Mouse (Mus musculus): ENCODE data around the gene Fam124a. TPM values are rescaled to one million over a fixed set of nuclear protein-coding genes. Genes with fewer than 3 reads are reported as not detected.
"Not testable (repeated sequence)": the region's sequence is repeated elsewhere in the genome, so short reads cannot be mapped to it uniquely, and the experiment has no call there.

Gene Fam124a
- total RNA-seq (2021) = 1 to 10 TPM; 3.2 to 3.3 TPM
- long read RNA-seq, experiment 1 = 0 reads
- long read RNA-seq, experiment 2, partial matches to known transcripts = 0 of 1 reads
- long read RNA-seq, experiment 2, other reads (novel, unspliced or antisense) = 1 of 1 reads

DNA sequence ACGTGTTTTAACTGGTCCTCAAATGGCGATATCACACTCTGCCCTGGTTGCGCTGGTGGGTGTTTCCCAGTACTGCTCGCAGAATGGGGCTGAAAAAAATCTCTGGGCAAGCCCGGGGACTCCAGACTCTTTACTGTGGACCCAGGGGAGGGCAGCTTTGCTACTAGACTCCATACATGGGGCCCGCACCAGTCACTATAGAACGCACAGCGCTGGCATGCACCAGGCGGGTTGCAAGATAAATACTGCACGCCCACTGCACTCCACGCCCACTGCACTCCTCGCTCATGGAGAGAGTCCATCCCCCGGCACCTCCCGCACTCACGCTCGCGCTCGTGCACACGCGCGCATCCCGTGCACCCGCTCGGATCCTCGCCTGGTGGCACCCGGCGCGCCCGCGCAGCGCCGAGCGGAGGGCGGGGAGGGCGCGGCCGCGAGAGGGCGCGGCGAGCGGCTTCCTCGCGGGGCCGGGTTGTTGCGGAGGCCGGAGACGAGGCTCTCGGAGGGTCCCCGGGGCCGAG lies at the start of gene Fam124a:
Fam124a (plus strand) TSS at position 429 of the 521 bp plus-strand sequence.
- peak; percentile 63 for DNase-seq

DNA sequence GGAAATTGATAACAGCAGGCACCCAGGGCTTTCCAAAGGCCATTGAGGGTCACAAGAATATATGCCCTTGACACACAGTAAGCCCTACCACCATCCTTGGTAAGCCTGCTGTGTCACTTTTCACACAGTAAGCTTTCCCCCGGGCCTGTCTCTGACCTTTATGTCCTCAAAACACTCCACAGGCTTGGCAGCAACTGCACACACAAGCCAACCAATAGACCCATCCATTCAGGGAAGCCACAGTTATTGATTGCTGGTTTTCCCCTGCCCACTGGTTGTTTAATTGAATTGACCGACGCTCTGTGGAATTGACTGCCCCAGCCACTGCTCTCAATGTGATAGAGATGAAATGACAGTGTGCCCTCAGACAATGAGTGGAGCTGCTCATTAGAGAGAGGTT lies 49.3 kb upstream of the Fam124a start:
- no peak for DNase-seq

DNA sequence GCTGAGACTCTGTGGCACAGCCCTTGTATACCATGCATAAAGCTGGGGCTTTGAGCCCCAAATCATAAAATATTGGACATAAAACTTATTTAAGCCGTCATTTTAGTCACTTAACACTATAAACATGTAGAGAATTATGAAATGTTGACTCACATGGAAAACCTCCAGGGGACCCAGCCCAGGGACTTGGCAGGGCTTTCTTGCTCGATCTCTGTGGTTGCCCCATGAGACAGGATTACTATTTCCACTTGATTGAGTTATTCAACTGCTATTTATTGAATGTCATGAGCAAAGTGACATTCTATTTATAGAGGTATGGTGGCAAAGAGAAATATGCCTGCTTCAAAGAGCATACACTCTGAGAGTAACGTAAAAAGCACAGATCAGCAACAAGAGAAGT lies 46.2 kb upstream of the Fam124a start:
- peak; percentile 11 for DNase-seq

DNA sequence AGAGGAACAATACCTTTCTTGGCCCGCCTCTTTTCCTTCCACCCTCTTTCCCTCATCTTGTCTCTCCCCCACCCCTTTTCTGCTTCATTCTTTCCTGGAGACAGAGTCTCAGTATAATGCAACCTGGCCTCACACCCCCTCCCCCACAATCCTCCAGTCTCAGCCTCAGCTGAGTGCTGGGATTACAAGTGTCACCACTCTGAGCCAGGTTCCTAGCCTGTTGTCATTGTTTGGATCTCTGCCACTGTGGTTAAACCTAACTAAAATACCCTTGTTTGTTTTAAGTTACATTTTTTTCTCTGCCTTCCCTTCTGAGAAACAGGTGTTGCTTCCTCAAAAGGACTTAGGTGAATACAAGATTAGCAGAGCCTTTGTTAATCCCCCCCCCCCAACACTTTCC lies 42.7 kb upstream of the Fam124a start:
- DNase-seq = no peak

DNA sequence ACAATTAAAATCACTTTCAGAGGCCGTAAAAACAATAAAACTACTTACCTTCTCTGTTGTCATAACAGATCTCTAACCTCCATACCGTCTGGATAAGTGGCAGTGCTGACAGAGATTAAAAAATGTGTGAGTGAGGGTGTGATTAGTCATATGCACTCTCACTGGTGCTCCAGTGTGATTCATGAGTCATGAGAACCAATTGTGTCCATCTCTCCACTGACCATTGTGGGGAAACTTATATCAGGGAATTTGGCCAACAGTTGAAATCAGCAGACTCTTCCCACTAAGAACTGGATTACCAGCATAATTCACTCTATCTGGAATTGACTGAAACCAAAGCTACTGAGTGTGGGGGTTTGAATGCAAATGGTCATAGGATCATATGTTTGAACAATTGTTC lies 24.6 kb upstream of the Fam124a start:
- no peak for DNase-seq

DNA sequence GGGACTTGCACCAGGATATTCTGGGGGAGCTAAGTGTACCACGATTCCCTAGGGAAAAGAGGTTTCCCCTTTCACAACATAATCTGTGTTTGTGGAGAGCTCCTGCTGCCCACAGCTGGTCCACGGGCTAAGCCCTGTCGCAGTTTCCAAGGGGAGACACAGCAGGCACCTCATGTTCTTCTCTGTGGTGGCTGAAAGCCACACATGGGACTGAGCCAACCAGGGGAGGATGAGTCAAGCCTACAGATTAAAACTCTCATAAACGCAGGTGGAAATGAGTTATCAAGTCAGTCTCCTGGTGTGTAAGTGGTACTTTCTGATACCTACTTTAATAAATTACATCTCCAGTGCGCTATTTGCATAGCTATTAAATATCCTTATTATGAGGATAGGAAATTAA lies 19.4 kb upstream of the Fam124a start:
- no peak for DNase-seq

DNA sequence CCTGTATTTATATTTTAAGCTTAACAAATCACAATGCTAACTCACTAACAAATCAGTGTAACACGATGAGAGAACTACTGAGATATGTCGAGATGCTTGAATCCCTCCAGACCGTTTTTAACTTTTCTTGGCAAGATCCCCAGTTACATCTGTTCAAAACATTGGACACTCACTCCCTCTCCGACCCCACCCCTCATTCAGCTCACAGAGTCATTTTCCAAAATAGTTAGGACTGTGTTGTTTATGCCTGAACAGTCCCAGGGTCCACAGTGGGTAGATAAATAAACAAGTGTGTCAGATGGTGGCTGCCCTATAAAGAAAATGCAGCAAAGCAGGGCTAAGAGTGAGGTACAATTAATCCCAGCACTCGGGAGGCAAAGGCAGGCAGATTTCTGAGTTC lies 18.5 kb upstream of the Fam124a start:
- DNase-seq = no peak

DNA sequence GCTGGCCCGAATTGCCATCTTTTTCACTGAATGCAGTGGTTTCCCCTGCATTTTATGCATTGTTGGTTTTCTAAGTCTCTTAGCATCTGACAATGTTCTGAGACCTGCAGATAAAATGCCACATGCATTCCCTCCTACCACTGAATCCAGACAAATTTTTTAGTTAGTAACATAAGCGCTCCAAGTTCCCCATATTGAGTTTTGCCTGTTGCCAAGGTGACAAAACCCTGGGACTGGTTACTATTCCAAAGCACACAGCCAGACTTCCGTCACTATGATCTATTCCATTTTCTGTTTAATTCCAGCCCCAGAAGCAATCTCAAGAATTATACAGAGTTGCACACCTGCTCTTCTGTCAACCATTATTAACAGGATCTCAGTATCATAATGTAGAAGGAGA lies 15.7 kb upstream of the Fam124a start:
- DNase-seq = no peak

DNA sequence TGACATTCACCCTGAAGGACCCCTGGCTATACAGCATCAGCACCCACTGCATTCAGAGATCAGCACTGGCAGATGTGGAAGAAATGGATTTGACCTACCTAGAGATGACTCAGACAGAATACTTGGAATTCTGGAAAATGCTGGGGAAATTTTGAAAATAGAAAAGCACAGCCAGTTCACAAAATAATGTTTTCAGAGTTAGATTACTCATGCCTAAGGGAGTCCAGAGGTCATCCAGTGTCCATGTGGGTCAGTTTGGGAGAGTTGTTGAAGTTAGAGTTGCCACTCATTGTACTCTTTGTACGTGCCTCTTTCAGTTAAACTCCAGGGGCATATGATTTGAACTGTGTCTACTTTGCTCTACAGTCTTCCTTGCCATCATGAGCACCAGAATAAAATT lies 13.8 kb upstream of the Fam124a start:
- DNase-seq = no peak

DNA sequence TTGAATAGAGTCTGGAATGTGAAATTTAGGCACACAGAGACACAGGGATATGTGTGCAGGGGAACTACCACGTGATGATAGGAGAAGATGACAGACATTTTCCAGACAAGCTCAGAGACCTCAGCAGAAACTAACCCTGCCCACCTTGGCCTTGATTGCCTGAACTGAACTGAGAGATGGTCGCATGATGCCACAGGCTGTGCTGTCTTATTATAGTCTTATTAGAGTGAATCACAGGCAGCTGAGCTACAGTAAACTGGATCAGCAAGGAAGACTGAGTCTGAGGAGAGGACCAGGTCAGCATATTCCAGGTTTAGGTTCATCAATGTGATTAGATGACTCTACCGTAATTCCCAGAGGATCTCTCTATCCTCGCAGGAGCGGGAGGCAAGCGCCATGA lies 9.2 kb upstream of the Fam124a start:
- DNase-seq = no peak

DNA sequence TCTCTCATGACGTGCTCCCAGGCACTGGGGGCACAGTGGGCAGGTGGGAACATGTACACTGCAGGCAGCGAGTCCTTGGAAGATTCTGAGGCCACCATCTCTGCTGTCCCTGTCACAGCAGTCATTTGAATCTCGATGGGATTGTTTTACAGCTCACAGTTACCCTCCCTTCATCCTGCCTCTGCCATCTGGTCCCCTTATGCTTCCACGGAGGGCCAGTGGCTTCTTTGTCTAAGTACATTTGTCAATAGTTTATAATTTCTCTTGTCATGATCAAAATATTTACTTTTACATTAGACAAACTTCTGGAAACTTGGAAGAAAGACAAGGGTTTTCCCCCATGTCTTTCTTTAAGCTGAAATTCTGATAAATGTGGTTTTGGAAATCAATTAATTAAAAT lies 8.8 kb upstream of the Fam124a start:
- DNase-seq = no peak

DNA sequence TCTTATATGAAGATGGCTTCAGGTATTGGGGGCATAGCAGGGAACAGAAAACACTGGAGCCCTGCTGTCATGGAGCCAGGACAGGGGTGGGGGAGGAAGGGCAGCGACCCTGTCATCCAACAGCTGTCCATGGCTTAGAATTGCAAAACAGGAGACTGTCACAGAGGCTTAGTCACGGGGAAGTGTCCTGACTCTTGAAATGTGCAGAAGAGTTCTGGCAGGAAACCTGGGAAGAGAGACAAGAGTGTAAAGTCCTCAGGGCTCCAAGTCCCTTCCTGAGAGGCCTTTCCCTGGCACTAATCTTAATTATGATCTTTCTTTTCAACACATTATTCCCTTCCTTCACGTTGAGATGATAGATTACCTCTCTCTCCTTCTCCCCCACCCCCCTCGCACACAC lies 5.4 kb upstream of the Fam124a start:
- DNase-seq = no peak

DNA sequence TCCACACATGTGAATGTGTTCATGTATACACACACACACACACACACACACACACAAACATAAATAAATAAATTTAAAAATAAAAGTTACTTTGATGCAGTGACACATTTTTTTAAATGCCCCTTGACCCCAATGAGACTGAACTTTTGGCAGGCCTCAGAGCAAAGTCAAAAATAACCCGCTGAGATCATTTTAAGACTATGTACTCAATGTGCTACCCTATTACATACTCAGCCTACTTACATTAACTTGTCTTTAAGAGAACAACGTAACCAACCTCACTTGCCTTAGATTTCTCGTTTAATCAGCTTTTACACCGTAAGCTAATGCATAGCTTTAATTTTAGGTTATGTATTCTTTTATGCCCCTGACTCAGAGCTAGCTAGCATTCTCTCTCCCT lies 2.8 kb upstream of the Fam124a start:
- DNase-seq = no peak

DNA sequence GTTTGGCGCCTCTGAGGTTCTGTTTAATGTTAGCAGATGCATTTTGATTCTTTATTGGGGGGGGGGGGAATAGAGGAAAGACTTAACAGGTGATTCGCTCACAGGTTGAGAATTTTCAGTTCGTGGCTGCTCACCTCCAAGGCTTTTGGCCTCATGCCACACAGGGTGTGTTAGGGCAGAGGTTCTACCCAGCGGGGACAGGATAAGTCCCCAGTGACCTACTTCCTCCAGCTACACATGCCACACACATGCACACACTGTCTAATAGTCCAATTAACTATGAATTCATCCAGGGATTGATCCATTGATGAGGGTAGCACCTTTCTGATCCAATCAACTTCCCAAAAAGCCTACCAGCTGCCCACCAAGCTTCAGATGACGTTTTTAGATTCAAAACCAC lies 1.8 kb upstream of the Fam124a start:
- DNase-seq = no peak

DNA sequence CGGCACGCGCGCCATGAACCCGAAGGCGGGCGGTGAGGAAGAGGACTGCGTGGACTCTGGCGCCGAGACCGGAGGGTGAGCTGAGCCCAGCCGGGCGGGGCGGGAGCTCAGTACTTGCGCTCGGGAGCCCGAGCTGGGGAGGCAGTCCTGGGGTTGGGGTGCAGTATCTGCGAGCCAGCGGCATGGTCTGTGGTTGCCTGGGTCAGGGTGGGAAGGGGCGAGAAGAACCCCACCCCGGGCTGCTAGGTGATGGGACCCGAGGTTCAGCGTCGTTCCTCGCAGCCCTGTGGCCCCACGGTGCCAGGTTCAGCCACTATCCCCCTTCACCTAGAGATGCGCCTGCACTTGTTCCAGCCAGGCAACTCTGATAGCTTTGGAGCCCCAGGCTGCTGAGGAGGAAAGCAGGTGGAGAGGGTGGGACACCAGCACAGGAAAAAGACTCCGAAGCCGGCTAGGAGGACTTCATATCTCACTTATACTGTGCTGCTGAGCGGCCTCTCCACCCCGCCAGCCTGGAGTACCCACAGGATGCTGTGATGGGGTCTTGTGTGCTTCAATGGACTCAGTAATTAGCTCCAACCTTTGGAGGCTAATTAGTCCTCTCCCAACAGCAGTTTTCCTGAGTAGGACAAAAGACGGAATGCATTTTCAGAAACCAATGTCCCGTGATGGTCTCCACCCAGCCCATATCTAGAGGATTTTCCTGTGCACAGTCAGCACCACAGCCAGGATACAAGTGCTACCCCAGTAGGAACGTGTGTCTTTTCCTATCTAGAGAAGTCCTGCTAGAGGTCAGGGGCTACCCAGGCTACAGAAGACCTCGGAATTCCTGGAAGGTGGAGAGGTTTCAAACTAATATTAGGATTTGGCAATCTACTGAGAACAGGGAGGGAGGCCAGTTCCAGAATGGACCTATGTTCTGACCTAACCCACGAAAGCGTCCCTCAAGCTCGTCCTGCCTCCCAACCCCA lies 588 bp downstream of the Fam124a start:
- no peak for DNase-seq

DNA sequence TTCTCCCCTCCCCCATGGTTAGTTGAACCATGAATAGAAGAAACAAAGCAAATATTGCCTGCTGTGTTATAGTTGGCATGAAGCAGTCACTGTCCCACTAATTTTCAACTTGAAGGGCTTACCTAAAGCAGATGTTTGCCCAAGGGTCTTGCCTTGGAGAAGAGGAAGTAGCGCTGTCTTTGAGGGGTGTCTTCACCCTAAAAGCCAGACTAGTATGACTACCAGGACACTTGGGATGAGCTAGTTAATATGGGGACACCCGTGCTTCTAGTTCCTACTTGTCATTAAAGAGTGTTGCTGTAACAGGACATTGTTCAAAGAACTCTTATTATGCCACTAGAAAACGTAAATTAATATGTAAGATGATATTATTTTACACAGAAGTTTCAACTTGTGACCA lies 1.6 kb downstream of the Fam124a start:
- DNase-seq = no peak

DNA sequence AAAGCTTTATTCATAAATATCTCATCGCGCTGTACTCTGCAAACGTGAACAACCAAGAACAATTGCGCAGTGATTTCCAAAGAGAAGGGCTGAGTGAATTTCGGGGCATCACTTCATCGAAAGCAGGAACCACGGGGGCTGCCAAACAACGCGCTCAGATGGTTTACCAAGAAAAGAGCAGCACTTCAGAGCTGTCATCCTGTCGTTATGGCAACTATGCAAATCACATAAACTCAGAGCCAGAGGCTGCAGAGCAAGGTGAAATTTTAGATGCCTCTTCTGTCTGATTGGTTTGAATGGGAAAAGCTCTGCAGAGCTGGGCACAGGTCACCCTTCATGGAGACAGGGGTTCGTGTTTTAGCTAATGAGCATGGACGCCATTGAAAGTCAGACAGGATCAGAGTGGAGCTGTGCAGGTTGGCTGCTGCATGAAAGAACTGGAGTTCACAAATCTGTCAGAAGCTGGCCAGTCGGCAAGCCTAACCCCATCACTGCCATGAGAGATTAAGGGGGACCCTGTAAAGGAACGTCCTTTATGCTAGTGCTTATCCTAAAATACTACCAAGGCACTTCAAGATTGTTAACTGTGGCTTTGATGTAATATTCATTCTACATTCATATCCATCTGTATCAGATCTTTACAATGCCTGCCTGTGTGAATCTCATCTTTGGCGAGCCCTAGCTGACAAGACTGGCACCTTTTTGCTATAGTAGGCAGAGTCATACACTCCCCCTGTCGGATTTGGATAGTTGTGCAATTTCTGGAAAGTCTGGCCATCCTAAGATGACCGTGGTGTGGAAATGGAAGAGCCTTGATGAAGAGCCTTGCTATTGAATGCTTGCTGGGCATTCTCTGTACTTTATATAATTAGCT lies 6.6 kb downstream of the Fam124a start:
- DNase-seq = no peak

DNA sequence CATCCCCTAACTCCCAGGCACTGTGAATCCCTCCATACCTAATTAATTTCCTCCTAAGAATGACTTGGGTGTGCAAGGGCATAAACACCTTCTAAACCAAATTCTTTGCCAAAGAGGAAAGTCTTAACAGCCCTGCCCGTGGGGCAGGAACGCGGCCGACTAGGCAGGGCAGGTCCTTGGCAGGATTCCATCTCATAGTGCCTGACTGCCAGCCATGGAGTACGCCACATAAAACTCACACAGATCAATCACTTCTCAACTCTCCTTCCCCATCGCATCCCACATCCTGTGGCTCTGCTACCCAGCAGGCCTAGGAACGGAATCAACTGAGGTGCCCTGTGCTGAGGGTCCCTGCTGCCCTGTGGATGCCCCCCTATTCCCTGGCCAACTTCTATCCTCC lies 8.1 kb downstream of the Fam124a start:
- no peak for DNase-seq

DNA sequence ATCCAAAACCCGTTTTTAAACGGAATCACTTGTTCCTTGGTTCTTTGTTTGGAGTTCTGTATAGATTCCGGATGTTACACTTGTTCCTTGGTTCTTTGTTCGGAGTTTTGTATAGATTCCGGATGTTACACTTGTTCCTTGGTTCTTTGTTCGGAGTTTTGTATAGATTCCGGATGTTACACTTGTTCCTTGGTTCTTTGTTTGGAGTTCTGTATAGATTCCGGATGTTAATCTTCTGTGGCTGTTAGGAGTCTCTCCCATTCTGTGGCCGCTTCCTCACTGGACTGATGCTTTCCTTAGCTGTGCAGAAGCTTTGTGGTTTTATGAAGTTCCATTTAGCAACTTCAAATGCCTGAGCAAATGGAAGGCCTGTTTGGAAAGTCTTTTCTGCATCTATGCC lies 11.3 kb downstream of the Fam124a start, which contains the start of gene Gm4131:
Gm4131 (minus strand) TSS at position 101 of the 400 bp plus-strand sequence.
- DNase-seq = not testable (repeated sequence)

DNA sequence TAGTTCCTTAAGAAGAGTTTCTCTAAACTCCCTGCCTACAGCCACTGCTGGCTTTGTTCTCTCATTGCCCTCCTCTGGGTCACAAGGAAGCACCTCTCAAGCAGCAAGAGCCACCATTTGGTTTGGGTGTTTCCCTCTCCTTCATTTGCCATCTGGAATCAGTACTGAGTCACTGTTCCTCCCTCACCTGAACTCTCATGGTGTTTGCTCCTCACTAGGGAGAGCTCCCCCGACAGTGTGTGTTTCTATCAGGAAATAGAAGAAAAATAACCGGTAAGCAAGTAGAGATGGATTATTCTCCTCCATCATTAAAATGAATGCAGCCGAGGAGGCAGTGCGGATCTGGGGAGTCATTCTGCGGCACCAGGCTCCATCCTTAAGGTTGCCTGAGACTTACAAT lies 13.9 kb downstream of the Fam124a start:
- DNase-seq = no peak

DNA sequence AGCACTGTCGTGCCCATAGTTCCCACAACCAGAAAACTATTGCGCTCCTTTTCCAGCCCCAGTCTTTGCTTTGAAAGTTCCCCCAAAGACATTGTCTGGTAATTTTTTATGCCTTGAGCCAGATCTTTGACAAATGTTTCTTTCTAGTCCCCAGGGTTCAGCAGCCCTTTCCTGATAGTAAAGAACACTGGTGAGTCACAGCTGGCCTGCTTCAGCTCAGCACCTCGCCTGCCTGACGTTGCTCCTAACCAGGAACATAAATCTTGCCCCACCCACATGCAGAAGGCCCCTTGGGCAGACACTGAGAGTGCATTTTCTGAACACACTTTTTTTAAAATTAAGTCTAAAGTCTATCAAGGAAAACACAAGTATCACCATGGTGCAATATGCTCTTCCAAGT lies 14.8 kb downstream of the Fam124a start:
- DNase-seq = no peak

DNA sequence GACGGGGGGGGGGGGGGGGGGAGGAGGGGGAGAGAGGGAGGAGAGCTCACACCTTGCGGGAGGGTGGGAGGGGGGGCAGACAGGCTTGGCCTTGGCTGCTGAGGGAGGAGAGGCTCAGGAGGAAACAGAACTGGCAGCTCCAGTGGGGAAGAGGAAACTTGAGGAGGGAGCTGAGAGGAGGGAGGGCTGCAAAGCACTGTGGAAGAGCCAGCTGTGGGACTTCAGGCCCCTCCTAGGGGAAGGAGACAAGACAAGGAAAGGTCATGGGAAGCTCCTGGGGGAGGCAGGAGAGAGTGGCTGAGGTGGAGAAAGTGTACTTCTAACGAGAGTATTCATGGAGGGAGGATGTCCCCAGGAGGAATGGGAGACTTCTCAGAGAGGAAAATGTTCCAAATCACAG lies 17.9 kb downstream of the Fam124a start:
- DNase-seq = no peak

DNA sequence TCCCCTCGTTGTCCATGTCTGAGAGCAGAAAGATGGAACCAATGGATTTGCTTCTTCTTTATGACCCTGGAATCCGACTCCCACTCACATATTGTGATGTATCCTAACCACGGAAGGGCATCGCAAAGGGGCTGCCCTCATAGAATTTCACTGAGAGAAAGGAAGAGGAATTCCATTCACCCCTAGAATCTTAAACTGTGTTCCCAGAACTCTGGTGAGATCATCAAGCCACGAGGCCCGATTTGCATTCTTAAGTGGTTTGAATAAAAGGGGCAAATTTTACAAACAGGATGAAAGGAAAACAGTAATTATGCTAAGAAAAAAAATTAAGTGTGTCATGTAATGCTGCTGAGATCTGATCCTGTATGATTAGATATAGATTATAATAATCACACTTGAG lies 19.4 kb downstream of the Fam124a start:
- no peak for DNase-seq

Measured in gastrocnemius, postnatal 10 days (tissue).